Mouse (Mus musculus): ENCODE results near the gene Vmn1r20. TPM values are rescaled to one million over a fixed set of nuclear protein-coding genes. Genes with fewer than 3 reads are reported as not detected.
"Not testable (repeated sequence)": the region's sequence is repeated elsewhere in the genome, so short reads cannot be mapped to it uniquely, and the experiment has no call there.

The Vmn1r20 gene
- total RNA-seq (2014; fragmentation: Nextera tagmentation) (not detected in 2 replicates), total RNA-seq (2017) (not detected in 2 replicates)

- no peak for ATAC-seq (replicated peaks; ENCODE audit: poor library complexity, severe bottlenecking)
These were observed at the start of gene Vmn1r20 for GRCm38 (mm10) chr6:57428630-57429029. Vmn1r20 (plus strand) TSS chr6:57428930.

GRCm38 (mm10) chr6:57395683-57396082 lies 33.0 kb upstream of the Vmn1r20 start, which contains the start of gene Vmn1r18:
Vmn1r18 (minus strand) TSS chr6:57395783.
- no peak for ATAC-seq (replicated peaks; ENCODE audit: poor library complexity, severe bottlenecking)

- ATAC-seq (replicated peaks; ENCODE audit: poor library complexity, severe bottlenecking): not testable (repeated sequence)
These were observed 25.2 kb upstream of the Vmn1r20 start, which contains the start of gene Vmn1r19 for GRCm38 (mm10) chr6:57403480-57403879. Vmn1r19 (plus strand) TSS chr6:57403780.

GRCm38 (mm10) chr6:57431196-57431595 lies 2.5 kb downstream of the Vmn1r20 start:
- no peak; the same call in 1 of the 2 replicates for ATAC-seq (replicated peaks; ENCODE audit: poor library complexity, severe bottlenecking)

GRCm38 (mm10) chr6:57468161-57468560 lies 39.4 kb downstream of the Vmn1r20 start:
- ATAC-seq (replicated peaks; ENCODE audit: poor library complexity, severe bottlenecking): not testable (repeated sequence)

Other genes with a start within 250 kb of the Vmn1r20 start
- not detected in 2 replicates for gene Vmn1r13, start 225.6 kb upstream of the Vmn1r20 start, total RNA-seq (2014; fragmentation: Nextera tagmentation)
- not detected in 2 replicates for gene Vmn1r13, start 225.6 kb upstream of the Vmn1r20 start, total RNA-seq (2017)
- not detected in 2 replicates for gene Vmn1r14, start 197.2 kb upstream of the Vmn1r20 start, total RNA-seq (2014; fragmentation: Nextera tagmentation)
- not detected in 2 replicates for gene Vmn1r14, start 197.2 kb upstream of the Vmn1r20 start, total RNA-seq (2017)
- not detected in 2 replicates for gene Vmn1r15, start 171.0 kb upstream of the Vmn1r20 start, total RNA-seq (2014; fragmentation: Nextera tagmentation)
- not detected in 2 replicates for gene Vmn1r15, start 171.0 kb upstream of the Vmn1r20 start, total RNA-seq (2017)
- not detected in 2 replicates for gene Vmn1r16, start 99.4 kb upstream of the Vmn1r20 start, total RNA-seq (2014; fragmentation: Nextera tagmentation)
- gene Vmn1r16, start 99.4 kb upstream of the Vmn1r20 start, total RNA-seq (2017): not detected in 2 replicates
- not detected in 2 replicates for gene Vmn1r17, start 65.2 kb upstream of the Vmn1r20 start, total RNA-seq (2014; fragmentation: Nextera tagmentation)
- gene Vmn1r17, start 65.2 kb upstream of the Vmn1r20 start, total RNA-seq (2017): not detected in 2 replicates
- gene Vmn1r18, start 33.1 kb upstream of the Vmn1r20 start, total RNA-seq (2014; fragmentation: Nextera tagmentation): not detected in 2 replicates
- not detected in 2 replicates for gene Vmn1r18, start 33.1 kb upstream of the Vmn1r20 start, total RNA-seq (2017)
- not detected in 2 replicates for gene Vmn1r19, start 25.1 kb upstream of the Vmn1r20 start, total RNA-seq (2014; fragmentation: Nextera tagmentation)
- not detected in 2 replicates for gene Vmn1r19, start 25.1 kb upstream of the Vmn1r20 start, total RNA-seq (2017)
- gene Ppm1k, start 106.5 kb downstream of the Vmn1r20 start, total RNA-seq (2014; fragmentation: Nextera tagmentation): 3.8 and 4.1 TPM in 2 replicates
- gene Ppm1k, start 106.5 kb downstream of the Vmn1r20 start, total RNA-seq (2017): 21.3 and 30.2 TPM in 2 replicates
- gene Herc6, start 152.1 kb downstream of the Vmn1r20 start, total RNA-seq (2014; fragmentation: Nextera tagmentation): 16.1 and 22.0 TPM in 2 replicates
- gene Herc6, start 152.1 kb downstream of the Vmn1r20 start, total RNA-seq (2017): 5.1 and 8.2 TPM in 2 replicates

All from granulocyte monocyte progenitor cell, adult 5-6 weeks (primary cell).